Comparison of ENCODE assay signal across 50 mouse cellular contexts in genomic region chr12:113525901-113526300, GRCm38 (mm10). TPM values are rescaled to one million over a fixed set of nuclear protein-coding genes. Genes with fewer than 3 reads are reported as not detected.
"Had no signal": no experiment of that assay in that cellular context is flagged by ENCODE, and none has a peak within 500 bp of the region (broad histone marks: within the 10 kb centered on the region; RNA-seq: fewer than 3 reads in every experiment).

No protein-coding gene starts in this region.

- H3K27ac ChIP-seq: heart, embryonic 10.5 days; heart, embryonic 13.5 days; heart, embryonic 15.5 days; hindbrain, embryonic 10.5 days; hindbrain, embryonic 12.5 days; hindbrain, embryonic 13.5 days; hindbrain, embryonic 14.5 days; hindbrain, embryonic 15.5 days; hindbrain, postnatal 0 days; intestine, embryonic 15.5 days; kidney, embryonic 15.5 days; kidney, postnatal 0 days; layer of hippocampus, adult 2 months had no signal

- H3K4me3 ChIP-seq: heart, embryonic 10.5 days; heart, embryonic 12.5 days; heart, embryonic 13.5 days; heart, embryonic 15.5 days; hindbrain, embryonic 10.5 days; hindbrain, embryonic 12.5 days; hindbrain, embryonic 13.5 days; hindbrain, embryonic 15.5 days; intestine, embryonic 15.5 days; kidney, embryonic 15.5 days; layer of hippocampus, adult 2 months had no signal

- H3K9ac ChIP-seq: heart, embryonic 12.5 days; heart, embryonic 13.5 days; heart, embryonic 15.5 days; hindbrain, embryonic 12.5 days; hindbrain, embryonic 13.5 days; hindbrain, embryonic 14.5 days; hindbrain, embryonic 15.5 days; intestine, embryonic 15.5 days; kidney, embryonic 15.5 days had no signal

- H3K36me3 ChIP-seq: heart, embryonic 10.5 days; heart, embryonic 12.5 days; heart, embryonic 13.5 days; heart, embryonic 15.5 days; hindbrain, embryonic 10.5 days; hindbrain, embryonic 12.5 days; hindbrain, embryonic 13.5 days; hindbrain, embryonic 15.5 days; intestine, embryonic 15.5 days; kidney, embryonic 15.5 days had no signal

- H3K9me3 ChIP-seq: heart, embryonic 15.5 days; intestine, embryonic 15.5 days; kidney, embryonic 15.5 days had no signal

- DNase-seq: heart, postnatal 10 days; heart, postnatal 14 days; heart, postnatal 36 days; heart, postnatal 4 days; kidney, adult 11 months; kidney, adult 18-20 months; kidney, adult 2 months; kidney, adult 8-10 months; kidney, adult 9 months; kidney, postnatal 10 days; kidney, postnatal 14 days; kidney, postnatal 25 days; kidney, postnatal 36 days; kidney, postnatal 4 days; layer of hippocampus, adult 9-11 months; layer of hippocampus, postnatal 36 days had no signal

- ATAC-seq: hindbrain, embryonic 16.5 days; hindbrain, postnatal 0 days; inflammation-experienced regulatory T-cells, adult 6 months; intestine, embryonic 15.5 days; intestine, embryonic 16.5 days; intestine, postnatal 0 days had no signal

- H3K4me1 ChIP-seq: heart, embryonic 10.5 days; heart, embryonic 12.5 days; heart, embryonic 13.5 days; heart, embryonic 15.5 days; hindbrain, embryonic 10.5 days; hindbrain, embryonic 12.5 days; hindbrain, embryonic 13.5 days; hindbrain, embryonic 15.5 days; intestine, embryonic 15.5 days; kidney, embryonic 15.5 days had no signal

- H3K27me3 ChIP-seq: heart, embryonic 12.5 days; heart, embryonic 13.5 days; heart, embryonic 15.5 days; hindbrain, embryonic 12.5 days; hindbrain, embryonic 13.5 days; hindbrain, embryonic 15.5 days; intestine, embryonic 15.5 days; kidney, embryonic 15.5 days had no signal

RNA-seq across cellular contexts. Expression of gene Adam6a, which starts 17.8 kb away (rescaled TPM):
- total RNA-seq: heart, postnatal 10 days; heart, postnatal 14 days; heart, postnatal 25 days; heart, postnatal 36 days; heart, postnatal 4 days; hematopoietic stem cell, adult 5-6 weeks; hindbrain, postnatal 0 days; layer of hippocampus, adult 18-20 months; layer of hippocampus, adult 2 months; layer of hippocampus, adult 8-10 months; layer of hippocampus, postnatal 10 days; layer of hippocampus, postnatal 14 days; layer of hippocampus, postnatal 25 days; layer of hippocampus, postnatal 36 days had no signal
- polyA plus RNA-seq: heart, embryonic 10.5 days; heart, embryonic 11.5 days; heart, embryonic 12.5 days; heart, embryonic 13.5 days; heart, embryonic 14.5 days; heart, embryonic 15.5 days; heart, embryonic 16.5 days; heart, postnatal 0 days; hindbrain, embryonic 10.5 days; hindbrain, embryonic 11.5 days; hindbrain, embryonic 12.5 days; hindbrain, embryonic 13.5 days; hindbrain, embryonic 14.5 days; hindbrain, embryonic 15.5 days; hindbrain, embryonic 16.5 days; hindbrain, postnatal 0 days; inflammation-experienced regulatory T-cells, adult 6 months; intestine, embryonic 14.5 days; intestine, embryonic 15.5 days; intestine, embryonic 16.5 days; intestine, postnatal 0 days; kidney, adult 2 months; kidney, embryonic 14.5 days; kidney, embryonic 15.5 days; kidney, embryonic 16.5 days; kidney, postnatal 0 days; large intestine, adult 2 months had no signal

RNA-seq across cellular contexts. Expression of gene Adam6b, which starts 36.6 kb away (rescaled TPM):
- total RNA-seq: heart, postnatal 10 days; heart, postnatal 14 days; heart, postnatal 25 days; heart, postnatal 36 days; heart, postnatal 4 days; hematopoietic stem cell, adult 5-6 weeks; hindbrain, postnatal 0 days; layer of hippocampus, adult 18-20 months; layer of hippocampus, adult 2 months; layer of hippocampus, adult 8-10 months; layer of hippocampus, postnatal 10 days; layer of hippocampus, postnatal 14 days; layer of hippocampus, postnatal 25 days; layer of hippocampus, postnatal 36 days had no signal
- polyA plus RNA-seq: heart, embryonic 10.5 days; heart, embryonic 11.5 days; heart, embryonic 12.5 days; heart, embryonic 13.5 days; heart, embryonic 14.5 days; heart, embryonic 15.5 days; heart, embryonic 16.5 days; heart, postnatal 0 days; hindbrain, embryonic 10.5 days; hindbrain, embryonic 11.5 days; hindbrain, embryonic 12.5 days; hindbrain, embryonic 13.5 days; hindbrain, embryonic 14.5 days; hindbrain, embryonic 15.5 days; hindbrain, embryonic 16.5 days; hindbrain, postnatal 0 days; intestine, embryonic 14.5 days; intestine, embryonic 15.5 days; intestine, embryonic 16.5 days; intestine, postnatal 0 days; kidney, adult 2 months; kidney, embryonic 14.5 days; kidney, embryonic 15.5 days; kidney, embryonic 16.5 days; kidney, postnatal 0 days had no signal
